Mouse (Mus musculus) neutrophil, adult 5-6 weeks (primary cell): ENCODE measurements around the gene 1810049J17Rik. TPM values are rescaled to one million over a fixed set of nuclear protein-coding genes. Genes with fewer than 3 reads are reported as not detected.

Experiments
- ATAC-seq: fragments of 151-379, 151-347 bp; 2 replicates; pipeline ENCODE4 v1.8.0; 2017; ENCODE audit warnings: mild to moderate bottlenecking, moderate TSS enrichment; ENCODE audit not compliant: insufficient number of reproducible peaks, poor library complexity, low FRiP score, severe bottlenecking; ENCODE audit errors: extremely low read depth
- total RNA-seq: library from RNA; stranded (forward); fragments of 200-1000 nt; gene quantifications from 2 replicates; pipeline ENCODE4 v1.2.3, GENCODE M21; 2017

1810049J17Rik gene
- total RNA-seq, 1 experiment from 2014 or later = not detected

DNA sequence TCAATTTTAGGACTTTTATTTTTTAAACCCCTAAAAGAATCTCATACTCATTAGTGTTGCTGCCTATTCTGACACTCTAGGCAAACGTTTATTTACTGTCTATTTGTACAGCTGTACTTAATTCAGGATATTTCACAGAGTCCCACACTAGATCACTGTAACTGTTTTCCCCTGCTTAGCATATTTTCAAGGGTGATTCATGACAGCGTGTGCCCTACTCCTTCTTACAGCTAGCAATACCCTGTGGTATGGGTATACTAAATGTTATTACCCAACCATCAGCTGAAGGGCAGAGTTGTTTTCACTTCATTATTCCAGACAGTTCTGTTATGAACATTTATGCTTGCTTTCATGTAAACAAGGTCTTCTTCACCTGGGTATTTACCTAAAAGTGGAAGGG lies 5.7 kb downstream of the 1810049J17Rik start:
- ATAC-seq = no peak

DNA sequence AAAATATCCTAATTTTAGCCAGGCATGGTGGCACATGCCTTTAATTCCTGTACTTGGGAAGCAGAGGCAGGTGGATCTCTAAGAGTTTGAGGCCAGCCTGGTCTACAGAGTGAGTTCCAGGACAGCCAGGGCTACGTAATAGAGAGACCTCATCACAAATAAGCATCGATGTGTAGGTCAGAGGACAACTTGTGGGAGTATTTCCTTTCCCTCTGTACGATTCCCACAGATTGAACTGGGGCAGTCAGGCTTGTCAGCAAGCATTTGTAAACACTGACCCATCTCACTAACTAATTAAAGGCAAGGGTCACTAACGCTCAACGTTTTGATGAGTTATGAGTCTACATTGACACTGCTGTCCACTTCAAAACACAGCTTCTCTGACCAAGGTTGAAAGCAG lies 7.1 kb downstream of the 1810049J17Rik start:
- no peak for ATAC-seq

- no peak for ATAC-seq
These were observed 8.4 kb downstream of the 1810049J17Rik start for GRCm38 (mm10) chr15:12313255-12313654.

GRCm38 (mm10) chr15:12311465-12311864 lies 10.2 kb downstream of the 1810049J17Rik start:
- no peak for ATAC-seq

DNA sequence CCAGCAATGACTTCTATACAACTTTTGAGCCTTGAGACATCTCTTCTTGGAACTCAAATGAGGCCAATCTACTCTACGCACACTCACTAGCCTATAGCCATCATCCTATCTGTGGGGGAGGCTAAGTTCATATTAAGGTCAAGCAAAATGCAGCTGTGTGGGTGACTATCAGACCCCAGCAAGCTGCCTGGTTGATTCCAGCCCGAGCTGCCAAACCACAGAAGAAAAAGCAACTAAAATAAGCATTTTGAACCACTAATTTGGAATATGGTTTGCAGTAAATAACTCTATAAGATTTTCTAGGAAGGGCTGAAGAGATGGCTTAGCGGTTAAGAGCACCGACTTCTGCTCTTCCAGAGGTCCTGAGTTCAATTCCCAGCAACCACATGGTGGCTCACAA lies 11.0 kb downstream of the 1810049J17Rik start:
- no peak for ATAC-seq

DNA sequence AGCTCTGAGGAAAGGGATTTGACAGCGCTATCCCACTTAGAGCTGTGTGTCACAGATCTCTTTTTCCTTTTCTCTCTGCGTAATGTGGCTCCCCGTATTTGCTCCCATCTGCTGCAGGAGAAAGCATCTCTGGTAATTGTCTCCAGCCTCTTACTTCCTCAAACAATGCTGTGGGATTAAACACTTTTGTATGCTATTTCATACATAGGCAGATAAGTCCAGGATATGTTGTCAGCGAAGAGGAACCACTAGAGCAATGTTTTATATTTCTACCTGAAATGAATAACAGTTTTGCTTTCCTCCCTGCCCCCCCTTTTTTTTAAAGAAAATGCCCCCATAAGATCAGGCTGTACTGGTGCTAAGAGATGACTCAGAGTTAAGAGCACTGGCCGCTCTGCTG lies 13.2 kb downstream of the 1810049J17Rik start:
- ATAC-seq = no peak

DNA sequence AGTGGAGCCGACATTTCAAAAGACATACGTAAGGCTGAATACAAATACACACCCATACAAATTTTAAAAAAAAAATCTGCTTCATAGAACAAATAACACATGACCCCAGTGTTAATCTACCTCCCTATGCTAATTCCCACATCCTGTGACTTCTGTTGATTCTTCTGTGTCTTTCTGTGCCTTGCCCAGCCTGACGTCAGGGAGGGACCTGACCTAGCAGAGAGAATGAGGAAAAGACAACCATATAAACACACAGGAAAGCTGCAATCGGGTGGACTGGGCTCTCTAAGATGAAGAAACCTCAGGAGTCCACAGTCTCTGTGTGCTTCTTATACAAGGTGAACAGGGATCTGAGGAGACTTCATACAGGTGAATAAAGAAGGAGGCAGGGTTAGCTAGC lies 14.6 kb downstream of the 1810049J17Rik start:
- no peak for ATAC-seq

DNA sequence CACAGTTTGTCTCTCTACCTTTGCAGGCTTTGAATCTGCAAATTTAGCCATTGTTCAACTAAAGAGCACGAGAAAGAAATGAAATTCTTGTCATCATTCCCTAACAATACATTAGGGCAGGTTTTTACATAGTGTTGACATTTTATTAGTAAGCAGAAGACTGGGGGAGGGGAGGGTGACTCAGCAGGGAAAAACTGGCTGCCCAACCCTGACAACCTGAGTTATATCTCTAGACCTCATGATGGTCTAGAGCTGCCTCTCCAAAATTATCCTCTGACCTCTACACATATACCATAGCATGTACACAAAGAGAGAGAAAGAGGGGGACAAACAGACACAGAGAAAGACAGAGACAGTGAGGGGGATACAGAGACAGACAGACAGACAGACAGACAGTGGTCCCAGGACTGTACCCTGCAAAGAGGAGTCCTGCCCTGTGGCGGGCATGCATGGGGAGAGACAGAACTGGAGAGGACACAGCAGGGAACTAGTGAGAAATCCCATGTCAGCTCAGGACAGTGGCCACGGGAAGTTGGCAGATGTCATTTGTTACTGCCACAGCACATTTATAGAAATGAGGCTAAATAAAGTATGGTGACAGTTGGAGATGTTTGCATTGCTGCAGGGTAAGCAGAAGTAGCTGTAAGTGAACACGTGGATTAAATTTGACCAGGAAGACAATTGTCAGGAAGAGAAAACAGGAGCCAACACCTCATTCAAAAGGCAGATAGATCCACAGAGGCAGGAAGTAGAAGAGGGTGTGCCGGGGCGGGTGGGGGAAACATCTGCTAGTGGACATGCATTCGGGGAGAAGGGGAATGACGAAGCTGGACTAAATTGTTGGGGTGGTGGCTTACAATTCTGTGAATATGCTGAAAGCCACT lies 15.3 kb downstream of the 1810049J17Rik start:
- ATAC-seq = no peak

DNA sequence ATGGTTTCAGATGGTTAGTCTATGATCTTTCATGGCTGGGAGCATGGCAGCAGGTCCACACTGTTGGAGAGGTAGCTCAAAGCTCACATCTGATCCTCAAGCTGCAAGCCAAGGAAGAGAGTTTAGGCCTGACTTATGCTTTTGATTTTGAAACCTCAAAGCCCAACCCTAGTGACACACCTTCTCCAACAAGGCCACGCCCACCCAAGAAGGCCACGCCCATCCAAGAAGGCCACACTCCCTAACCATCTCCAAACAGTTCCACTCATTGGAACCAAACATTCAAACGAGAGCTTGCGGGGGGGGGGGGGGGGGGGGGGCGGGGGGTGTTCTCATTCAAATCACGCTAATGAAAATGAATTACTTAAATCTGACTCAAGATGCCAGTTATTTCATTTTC lies 19.9 kb downstream of the 1810049J17Rik start:
- no peak for ATAC-seq

- no peak for ATAC-seq
These were observed 23.4 kb downstream of the 1810049J17Rik start for GRCm38 (mm10) chr15:12298231-12298737.

- no peak for ATAC-seq
These were observed 25.5 kb downstream of the 1810049J17Rik start for GRCm38 (mm10) chr15:12296228-12296627.

GRCm38 (mm10) chr15:12291757-12292156 lies 29.9 kb downstream of the 1810049J17Rik start:
- ATAC-seq = no peak

GRCm38 (mm10) chr15:12290330-12290729 lies 31.4 kb downstream of the 1810049J17Rik start:
- ATAC-seq = no peak

DNA sequence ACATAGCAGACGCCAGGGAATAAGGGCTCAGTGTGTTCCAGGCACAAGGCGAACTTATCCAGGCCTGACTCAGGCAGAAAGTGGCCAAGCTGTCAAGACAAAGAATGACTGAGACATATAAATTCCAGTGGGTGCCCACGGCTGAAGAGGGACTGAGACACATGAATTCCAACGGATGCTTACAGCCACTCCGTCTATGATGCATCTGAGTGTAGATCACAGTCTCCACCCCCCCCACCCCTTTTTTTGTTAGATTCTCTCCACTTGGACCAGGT lies 36.2 kb downstream of the 1810049J17Rik start:
- ATAC-seq = no peak

GRCm38 (mm10) chr15:12284794-12285534 lies 36.7 kb downstream of the 1810049J17Rik start:
- ATAC-seq = no peak

GRCm38 (mm10) chr15:12279816-12280215 lies 41.9 kb downstream of the 1810049J17Rik start:
- no peak for ATAC-seq

- no peak for ATAC-seq
These were observed 46.5 kb downstream of the 1810049J17Rik start for GRCm38 (mm10) chr15:12275091-12275623.

- ATAC-seq = no peak
These were observed 47.5 kb downstream of the 1810049J17Rik start for GRCm38 (mm10) chr15:12274053-12274769.

- ATAC-seq = no peak
These were observed 48.2 kb downstream of the 1810049J17Rik start for GRCm38 (mm10) chr15:12273325-12274052.
